Mouse (Mus musculus): Measurements from ENCODE around the gene Prss16. TPM values are rescaled to one million over a fixed set of nuclear protein-coding genes. Genes with fewer than 3 reads are reported as not detected.

Prss16 gene
- total and polyA plus RNA-seq, 3 experiments, result 0.47 TPM; not detected in 2

Other genes with a start within 250 kb of the Prss16 start
- gene Hist1h1b, start 229.1 kb downstream of the Prss16 start, total RNA-seq (2012; rRNA removed), result 1,140 and 1,462 TPM in 2 replicates
- gene Hist1h1b, start 229.1 kb downstream of the Prss16 start, polyA plus RNA-seq (2012; ENCODE audit: insufficient read depth in 1 of 2, insufficient read length in 2 of 2, low read depth in 1 of 2, low replicate concordance in 2 of 2, missing spikeins in 1 of 2), result 1 to 10 TPM in 1 of 2 experiments, not detected in 1; 2.9 TPM
- gene Hist1h3i, start 226.4 kb downstream of the Prss16 start, total RNA-seq (2012; rRNA removed), result 1,321 and 1,539 TPM in 2 replicates
- 10 to 100 TPM in 1 of 2 experiments, not detected in 1; 18.1 TPM for gene Hist1h3i, start 226.4 kb downstream of the Prss16 start, polyA plus RNA-seq (2012; ENCODE audit: insufficient read depth in 1 of 2, insufficient read length in 2 of 2, low read depth in 1 of 2, low replicate concordance in 2 of 2, missing spikeins in 1 of 2)
- 1,204 and 1,752 TPM in 2 replicates for gene Hist1h2an, start 222.5 kb downstream of the Prss16 start, total RNA-seq (2012; rRNA removed)
- 1,000 to 10,000 TPM in 1 of 2 experiments, 1 to 10 TPM in 1; 8.6 to 1,740 TPM for gene Hist1h2an, start 222.5 kb downstream of the Prss16 start, polyA plus RNA-seq (2012; ENCODE audit: insufficient read depth in 1 of 2, insufficient read length in 2 of 2, low read depth in 1 of 2, low replicate concordance in 2 of 2, missing spikeins in 1 of 2)
- 512 and 814 TPM in 2 replicates for gene Hist1h2bp, start 222.3 kb downstream of the Prss16 start, total RNA-seq (2012; rRNA removed)
- 1 to 10 TPM in 1 of 2 experiments, not detected in 1; 3.0 TPM for gene Hist1h2bp, start 222.3 kb downstream of the Prss16 start, polyA plus RNA-seq (2012; ENCODE audit: insufficient read depth in 1 of 2, insufficient read length in 2 of 2, low read depth in 1 of 2, low replicate concordance in 2 of 2, missing spikeins in 1 of 2)
- 2,195 and 3,125 TPM in 2 replicates for gene Hist1h2bq, start 199.5 kb downstream of the Prss16 start, total RNA-seq (2012; rRNA removed)
- gene Hist1h2bq, start 199.5 kb downstream of the Prss16 start, polyA plus RNA-seq (2012; ENCODE audit: insufficient read depth in 1 of 2, insufficient read length in 2 of 2, low read depth in 1 of 2, low replicate concordance in 2 of 2, missing spikeins in 1 of 2), result 1 to 10 TPM in 1 of 2 experiments, not detected in 1; 6.2 TPM
- 1.6 TPM in 1 of 2 replicates, not detected in the other for gene Hist1h2ao, start 199.3 kb downstream of the Prss16 start, total RNA-seq (2012; rRNA removed)
- gene Hist1h2ao, start 199.3 kb downstream of the Prss16 start, polyA plus RNA-seq (2012; ENCODE audit: insufficient read depth in 1 of 2, insufficient read length in 2 of 2, low read depth in 1 of 2, low replicate concordance in 2 of 2, missing spikeins in 1 of 2), result 1,000 to 10,000 TPM in 1 of 2 experiments, not detected in 1; 1,152 TPM
- gene Hist1h4m, start 198.0 kb downstream of the Prss16 start, total RNA-seq (2012; rRNA removed), result 28.0 and 49.2 TPM in 2 replicates
- gene Hist1h4m, start 198.0 kb downstream of the Prss16 start, polyA plus RNA-seq (2012; ENCODE audit: insufficient read depth in 1 of 2, insufficient read length in 2 of 2, low read depth in 1 of 2, low replicate concordance in 2 of 2, missing spikeins in 1 of 2), result 10 to 100 TPM in 1 of 2 experiments, not detected in 1; 27.5 TPM
- 9,853 and 10,418 TPM in 2 replicates for gene Hist1h4n, start 177.5 kb downstream of the Prss16 start, total RNA-seq (2012; rRNA removed)
- 1 to 10 TPM in 1 of 2 experiments, not detected in 1; 9.0 TPM for gene Hist1h4n, start 177.5 kb downstream of the Prss16 start, polyA plus RNA-seq (2012; ENCODE audit: insufficient read depth in 1 of 2, insufficient read length in 2 of 2, low read depth in 1 of 2, low replicate concordance in 2 of 2, missing spikeins in 1 of 2)
- gene Hist1h2ap, start 176.2 kb downstream of the Prss16 start, total RNA-seq (2012; rRNA removed), result 3,706 and 4,747 TPM in 2 replicates
- gene Hist1h2ap, start 176.2 kb downstream of the Prss16 start, polyA plus RNA-seq (2012; ENCODE audit: insufficient read depth in 1 of 2, insufficient read length in 2 of 2, low read depth in 1 of 2, low replicate concordance in 2 of 2, missing spikeins in 1 of 2), result 100 to 1,000 TPM in 1 of 2 experiments, not detected in 1; 727 TPM
- gene Hist1h2br, start 176.0 kb downstream of the Prss16 start, total RNA-seq (2012; rRNA removed), result 2,013 and 2,821 TPM in 2 replicates
- gene Hist1h2br, start 176.0 kb downstream of the Prss16 start, polyA plus RNA-seq (2012; ENCODE audit: insufficient read depth in 1 of 2, insufficient read length in 2 of 2, low read depth in 1 of 2, low replicate concordance in 2 of 2, missing spikeins in 1 of 2), result 1 to 10 TPM in 1 of 2 experiments, not detected in 1; 6.0 TPM
- gene Zfp184, start 64.6 kb downstream of the Prss16 start, total RNA-seq (2012; rRNA removed), result 0.42 and 0.52 TPM in 2 replicates
- 1 to 10 TPM in 1 of 2 experiments, not detected in 1; 1.0 TPM for gene Zfp184, start 64.6 kb downstream of the Prss16 start, polyA plus RNA-seq (2012; ENCODE audit: insufficient read depth in 1 of 2, insufficient read length in 2 of 2, low read depth in 1 of 2, low replicate concordance in 2 of 2, missing spikeins in 1 of 2)
- not detected in 2 replicates for gene Pom121l2, start 28.5 kb downstream of the Prss16 start, total RNA-seq (2012; rRNA removed)
- gene Pom121l2, start 28.5 kb downstream of the Prss16 start, polyA plus RNA-seq (2012; ENCODE audit: insufficient read depth in 1 of 2, insufficient read length in 2 of 2, low read depth in 1 of 2, low replicate concordance in 2 of 2, missing spikeins in 1 of 2), result not detected
- gene Hist1h2ah, start 25.8 kb upstream of the Prss16 start, total RNA-seq (2012; rRNA removed), result 1,264 and 1,284 TPM in 2 replicates
- gene Hist1h2ah, start 25.8 kb upstream of the Prss16 start, polyA plus RNA-seq (2012; ENCODE audit: insufficient read depth in 1 of 2, insufficient read length in 2 of 2, low read depth in 1 of 2, low replicate concordance in 2 of 2, missing spikeins in 1 of 2), result 1 to 10 TPM in 1 of 2 experiments, not detected in 1; 3.7 TPM
- 2,495 and 3,316 TPM in 2 replicates for gene Hist1h2bk, start 26.1 kb upstream of the Prss16 start, total RNA-seq (2012; rRNA removed)
- 1 to 10 TPM in 1 of 2 experiments, not detected in 1; 5.7 TPM for gene Hist1h2bk, start 26.1 kb upstream of the Prss16 start, polyA plus RNA-seq (2012; ENCODE audit: insufficient read depth in 1 of 2, insufficient read length in 2 of 2, low read depth in 1 of 2, low replicate concordance in 2 of 2, missing spikeins in 1 of 2)
- 1,065 and 1,370 TPM in 2 replicates for gene Hist1h4i, start 31.6 kb upstream of the Prss16 start, total RNA-seq (2012; rRNA removed)
- gene Hist1h4i, start 31.6 kb upstream of the Prss16 start, polyA plus RNA-seq (2012; ENCODE audit: insufficient read depth in 1 of 2, insufficient read length in 2 of 2, low read depth in 1 of 2, low replicate concordance in 2 of 2, missing spikeins in 1 of 2), result 10 to 100 TPM in 1 of 2 experiments, not detected in 1; 10.4 TPM
- gene Hist1h2ag, start 33.2 kb upstream of the Prss16 start, total RNA-seq (2012; rRNA removed), result 766 and 975 TPM in 2 replicates
- gene Hist1h2ag, start 33.2 kb upstream of the Prss16 start, polyA plus RNA-seq (2012; ENCODE audit: insufficient read depth in 1 of 2, insufficient read length in 2 of 2, low read depth in 1 of 2, low replicate concordance in 2 of 2, missing spikeins in 1 of 2), result 1 to 10 TPM in 1 of 2 experiments, not detected in 1; 5.9 TPM
- gene Hist1h2bj, start 33.5 kb upstream of the Prss16 start, total RNA-seq (2012; rRNA removed), result 2,032 and 2,655 TPM in 2 replicates
- gene Hist1h2bj, start 33.5 kb upstream of the Prss16 start, polyA plus RNA-seq (2012; ENCODE audit: insufficient read depth in 1 of 2, insufficient read length in 2 of 2, low read depth in 1 of 2, low replicate concordance in 2 of 2, missing spikeins in 1 of 2), result 1 to 10 TPM in 1 of 2 experiments, not detected in 1; 4.7 TPM
- not detected in 2 replicates for gene Vmn1r188, start 74.7 kb upstream of the Prss16 start, total RNA-seq (2012; rRNA removed)
- not detected for gene Vmn1r188, start 74.7 kb upstream of the Prss16 start, polyA plus RNA-seq (2012; ENCODE audit: insufficient read depth in 1 of 2, insufficient read length in 2 of 2, low read depth in 1 of 2, low replicate concordance in 2 of 2, missing spikeins in 1 of 2)
- not detected in 2 replicates for gene Vmn1r189, start 96.1 kb upstream of the Prss16 start, total RNA-seq (2012; rRNA removed)
- not detected for gene Vmn1r189, start 96.1 kb upstream of the Prss16 start, polyA plus RNA-seq (2012; ENCODE audit: insufficient read depth in 1 of 2, insufficient read length in 2 of 2, low read depth in 1 of 2, low replicate concordance in 2 of 2, missing spikeins in 1 of 2)
- not detected in 2 replicates for gene Vmn1r191, start 174.2 kb upstream of the Prss16 start, total RNA-seq (2012; rRNA removed)
- not detected for gene Vmn1r191, start 174.2 kb upstream of the Prss16 start, polyA plus RNA-seq (2012; ENCODE audit: insufficient read depth in 1 of 2, insufficient read length in 2 of 2, low read depth in 1 of 2, low replicate concordance in 2 of 2, missing spikeins in 1 of 2)
- not detected in 2 replicates for gene Vmn1r192, start 181.4 kb upstream of the Prss16 start, total RNA-seq (2012; rRNA removed)
- gene Vmn1r192, start 181.4 kb upstream of the Prss16 start, polyA plus RNA-seq (2012; ENCODE audit: insufficient read depth in 1 of 2, insufficient read length in 2 of 2, low read depth in 1 of 2, low replicate concordance in 2 of 2, missing spikeins in 1 of 2), result not detected
- not detected in 2 replicates for gene Vmn1r193, start 213.4 kb upstream of the Prss16 start, total RNA-seq (2012; rRNA removed)
- not detected for gene Vmn1r193, start 213.4 kb upstream of the Prss16 start, polyA plus RNA-seq (2012; ENCODE audit: insufficient read depth in 1 of 2, insufficient read length in 2 of 2, low read depth in 1 of 2, low replicate concordance in 2 of 2, missing spikeins in 1 of 2)
- gene Vmn1r194, start 234.5 kb upstream of the Prss16 start, total RNA-seq (2012; rRNA removed), result not detected in 2 replicates
- not detected for gene Vmn1r194, start 234.5 kb upstream of the Prss16 start, polyA plus RNA-seq (2012; ENCODE audit: insufficient read depth in 1 of 2, insufficient read length in 2 of 2, low read depth in 1 of 2, low replicate concordance in 2 of 2, missing spikeins in 1 of 2)